Mouse (Mus musculus) liver, adult 2 months (tissue): ENCODE measurements around the gene Fam160a1.

ENCODE experiments used
- CTCF ChIP-seq: fragments of 200-500 bp; IDR thresholded peaks from 2 replicates; pipeline ENCODE4 v1.5.1; 2011; ENCODE audit warnings: low read depth, low read length, control low read depth
- POLR2A ChIP-seq: fragments of 200-500 bp; IDR thresholded peaks from 2 replicates; pipeline ENCODE4 v1.6.1; 2011; ENCODE audit warnings: low read length, control low read depth; ENCODE audit not compliant: insufficient read depth; ENCODE audit errors: extremely low read depth

DNA sequence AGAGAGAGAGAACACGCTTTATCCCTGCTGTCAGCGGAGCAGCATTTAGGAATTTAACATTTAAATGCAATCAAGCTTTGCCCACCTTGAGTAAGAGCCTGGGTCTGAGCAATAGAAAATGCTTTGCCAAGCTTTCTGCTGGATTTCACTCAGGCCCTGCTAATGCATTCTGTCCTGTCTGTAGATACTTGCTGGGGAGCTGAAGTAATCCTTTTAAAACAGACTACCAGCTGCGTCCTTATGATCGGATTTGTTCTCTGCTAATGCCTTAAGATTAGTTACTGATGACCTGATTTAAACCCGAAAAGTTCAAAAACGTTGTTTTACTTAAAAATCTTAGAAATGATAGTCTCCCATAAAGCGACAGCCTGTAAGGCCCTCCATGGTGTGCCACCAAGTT lies 136.0 kb downstream of the Fam160a1 start:
- TF ChIP-seq CTCF, result no peak
- no peak for TF ChIP-seq POLR2A
